In genomic region chr3:95696360-95696759, GRCm38 (mm10) we compare ENCODE assay signal across 11 mouse cellular contexts. TPM values are rescaled to one million over a fixed set of nuclear protein-coding genes. Genes with fewer than 3 reads are reported as not detected.
DNase-seq lines count a peak whose midpoint lies in the region; ATAC-seq and TF ChIP-seq lines count a peak whose summit lies in the region.
"Had no signal": no experiment of that assay in that cellular context is flagged by ENCODE, and none has a peak within 500 bp of the region (broad histone marks: within the 10 kb centered on the region; RNA-seq: fewer than 3 reads in every experiment).

No protein-coding gene starts in this region.

- TF ChIP-seq POLR2A in thymus, adult 2 months (IDR thresholded peaks at IDR 0.05; ENCODE audit: control insufficient read depth, extremely low read depth, insufficient read depth, low read length, poor library complexity) = no peak

- no peaks in the 10 kb centered on the region for H3K9me3 ChIP-seq in heart, embryonic 13.5 days
- H3K9me3 ChIP-seq in embryonic facial prominence, embryonic 11.5 days (replicated peaks; ENCODE audit: control insufficient read depth, low read length) = no peaks in the 10 kb centered on the region
- H3K9me3 ChIP-seq in lung, embryonic 16.5 days (ENCODE audit: control insufficient read depth, low read length) = no peaks in the 10 kb centered on the region
- H3K9me3 ChIP-seq: liver, embryonic 15.5 days; neural tube, embryonic 12.5 days had no signal

- no peaks in the 10 kb centered on the region for H3K27me3 ChIP-seq in heart, embryonic 13.5 days (replicated peaks)
- no peaks in the 10 kb centered on the region for H3K27me3 ChIP-seq in embryonic facial prominence, embryonic 11.5 days (ENCODE audit: control insufficient read depth, insufficient read depth, low read length)
- H3K27me3 ChIP-seq in lung, embryonic 16.5 days (ENCODE audit: control insufficient read depth, insufficient read depth, low read depth, low read length) = no peaks in the 10 kb centered on the region
- H3K27me3 ChIP-seq in thymus, adult 2 months (ENCODE audit: control insufficient read depth, insufficient read depth, low read length) = no peaks in the 10 kb centered on the region
- H3K27me3 ChIP-seq: liver, embryonic 15.5 days; neural tube, embryonic 12.5 days had no signal

- no peak for TF ChIP-seq CTCF in thymus, adult 2 months (IDR thresholded peaks at IDR 0.05; ENCODE audit: borderline replicate concordance, control insufficient read depth, extremely low read depth, insufficient read depth, low read length, poor library complexity)
- no peak for TF ChIP-seq CTCF in left cerebral cortex, adult 2 months (IDR thresholded peaks at IDR 0.05)

- WGBS in heart, embryonic 13.5 days = 14% methylated on average over 7 of the region's 7 CpGs
- 5% methylated on average over 7 of the region's 7 CpGs for WGBS in embryonic facial prominence, embryonic 11.5 days
- 26% methylated on average over 7 of the region's 7 CpGs for WGBS in lung, embryonic 16.5 days
- WGBS in thymus, adult 2 months = 87% methylated on average over 7 of the region's 7 CpGs

- intact Hi-C loops in left cerebral cortex, adult 2 months (cut with DNase I) = no loop called here

- H3K27ac ChIP-seq in heart, embryonic 13.5 days (replicated peaks) = peak overlapping the region; percentile 93
- H3K27ac ChIP-seq in embryonic facial prominence, embryonic 11.5 days (replicated peaks; ENCODE audit: low read depth, low read length) = 0 out of 2 replicates have a peak overlapping the region, but pooled peaks have one; percentile 20
- H3K27ac ChIP-seq in lung, embryonic 16.5 days (ENCODE audit: low read length) = peak overlapping the region; percentile 55
- no peak overlapping the region for H3K27ac ChIP-seq in thymus, adult 2 months (ENCODE audit: control insufficient read depth, insufficient read depth, low read length)
- H3K27ac ChIP-seq in left cerebral cortex, adult 2 months = no peak overlapping the region; the same call in 1 of the 2 replicates
- H3K27ac ChIP-seq: liver, embryonic 15.5 days; neural tube, embryonic 12.5 days had no signal

- peaks cover 66% of the 10 kb centered on the region for H3K4me1 ChIP-seq in heart, embryonic 13.5 days
- peaks cover 10% of the 10 kb centered on the region; the same call in 1 of the 2 replicates for H3K4me1 ChIP-seq in embryonic facial prominence, embryonic 11.5 days (ENCODE audit: control insufficient read depth, insufficient read depth, low read length)
- H3K4me1 ChIP-seq in lung, embryonic 16.5 days (replicated peaks; ENCODE audit: control insufficient read depth, insufficient read depth, low read length) = peaks cover 17% of the 10 kb centered on the region
- 0 out of 2 replicates have a peak, but pooled peaks cover 2% of the 10 kb centered on the region for H3K4me1 ChIP-seq in thymus, adult 2 months (replicated peaks; ENCODE audit: control insufficient read depth, insufficient read depth, low read length)

- H3K9ac ChIP-seq in heart, embryonic 13.5 days = peak overlapping the region; percentile 61
- no peak overlapping the region for H3K9ac ChIP-seq in embryonic facial prominence, embryonic 11.5 days (replicated peaks; ENCODE audit: low read length)
- 0 out of 2 replicates have a peak overlapping the region, but pooled peaks have one; percentile 3 for H3K9ac ChIP-seq in lung, embryonic 16.5 days (ENCODE audit: low read length)
- H3K9ac ChIP-seq: forebrain, postnatal 0 days; liver, embryonic 15.5 days; neural tube, embryonic 12.5 days had no signal

- no peak overlapping the region for H3K4me3 ChIP-seq in heart, embryonic 13.5 days
- no peak overlapping the region for H3K4me3 ChIP-seq in embryonic facial prominence, embryonic 11.5 days (ENCODE audit: low read depth, low read length)
- H3K4me3 ChIP-seq in lung, embryonic 16.5 days (ENCODE audit: low read length) = no peak overlapping the region
- no peak overlapping the region for H3K4me3 ChIP-seq in thymus, adult 2 months (ENCODE audit: control insufficient read depth, insufficient read depth, low read length)
- H3K4me3 ChIP-seq in left cerebral cortex, adult 2 months = no peak overlapping the region
- H3K4me3 ChIP-seq: liver, embryonic 15.5 days; neural tube, embryonic 12.5 days had no signal

- no peak overlapping the region for H3K4me2 ChIP-seq in heart, embryonic 13.5 days
- no peak overlapping the region for H3K4me2 ChIP-seq in embryonic facial prominence, embryonic 11.5 days (ENCODE audit: low read depth, low read length)
- no peak overlapping the region for H3K4me2 ChIP-seq in lung, embryonic 16.5 days (ENCODE audit: low read depth, low read length)
- H3K4me2 ChIP-seq: liver, embryonic 15.5 days; neural tube, embryonic 12.5 days had no signal

- ATAC-seq in heart, embryonic 13.5 days (ENCODE audit: extremely low read depth, insufficient number of reproducible peaks, low FRiP score, low TSS enrichment) = no peak
- no peak for ATAC-seq in embryonic facial prominence, embryonic 11.5 days (replicated peaks; ENCODE audit: insufficient number of reproducible peaks, low FRiP score, low TSS enrichment, low read depth)
- ATAC-seq in lung, embryonic 16.5 days (ENCODE audit: low read depth) = peak; percentile 69; the same call in 1 of the 2 replicates
- ATAC-seq: forebrain, postnatal 0 days had no signal

- 0 out of 2 replicates have a peak, but pooled peaks cover 2% of the 10 kb centered on the region for H3K36me3 ChIP-seq in heart, embryonic 13.5 days
- no peaks in the 10 kb centered on the region for H3K36me3 ChIP-seq in embryonic facial prominence, embryonic 11.5 days (replicated peaks; ENCODE audit: control insufficient read depth, insufficient read depth, low read depth, low read length)
- no peaks in the 10 kb centered on the region for H3K36me3 ChIP-seq in lung, embryonic 16.5 days (ENCODE audit: control insufficient read depth, insufficient read depth, low read length)
- no peaks in the 10 kb centered on the region for H3K36me3 ChIP-seq in thymus, adult 2 months (ENCODE audit: control insufficient read depth, insufficient read depth, low read length)
- H3K36me3 ChIP-seq: liver, embryonic 15.5 days had no signal

- DNase-seq in heart, adult 9 months (ENCODE audit: low spot score in 2 of 2) = no peak
- DNase-seq in MN1 (ENCODE audit: low spot score) = peak; percentile 80
- DNase-seq in embryonic facial prominence, embryonic 11.5 days (ENCODE audit: low spot score) = no peak
- DNase-seq in thymus, adult 2 months = no peak
- no peak for DNase-seq in right cerebral cortex, postnatal 25 days
- DNase-seq in left cerebral cortex, adult 2 months (ENCODE audit: extremely low spot score in 1 of 2, low spot score in 2 of 2) = no peak
- DNase-seq: forebrain, postnatal 0 days had no signal

RNA-seq across cellular contexts. Expression of gene Adamtsl4, which starts 8.6 kb away (rescaled TPM):
- polyA plus RNA-seq in heart, embryonic 13.5 days (2015; fragmentation: Nextera tagmentation; extraction: Ambion mirVana) = 4.8 and 7.3 TPM in 2 replicates
- polyA plus RNA-seq in embryonic facial prominence, embryonic 11.5 days (2014; fragmentation: Nextera tagmentation; extraction: Ambion mirVana) = 0.55 and 0.71 TPM in 2 replicates
- 4.4 and 5.5 TPM in 2 replicates for polyA plus RNA-seq in lung, embryonic 16.5 days (2015; fragmentation: Nextera tagmentation; extraction: Ambion mirVana)
- polyA plus RNA-seq in thymus, adult 2 months (2012; rRNA removed) = 3.1 and 4.1 TPM in 2 replicates
- total RNA-seq in left cerebral cortex, adult 2 months (2021) = 1 to 10 TPM; 6.8 to 7.7 TPM

RNA-seq across cellular contexts. Expression of gene Mcl1, which starts 37.8 kb away (rescaled TPM):
- polyA plus RNA-seq in heart, embryonic 13.5 days (2015; fragmentation: Nextera tagmentation; extraction: Ambion mirVana) = 36.0 and 36.2 TPM in 2 replicates
- 77.1 and 83.3 TPM in 2 replicates for polyA plus RNA-seq in embryonic facial prominence, embryonic 11.5 days (2014; fragmentation: Nextera tagmentation; extraction: Ambion mirVana)
- 23.1 and 31.7 TPM in 2 replicates for polyA plus RNA-seq in lung, embryonic 16.5 days (2015; fragmentation: Nextera tagmentation; extraction: Ambion mirVana)
- polyA plus RNA-seq in thymus, adult 2 months (2012; rRNA removed) = 145 and 198 TPM in 2 replicates
- total RNA-seq in left cerebral cortex, adult 2 months (2021) = 10 to 100 TPM; 52.7 to 60.9 TPM

RNA-seq across cellular contexts. Expression of gene Ecm1, which starts 43.0 kb away (rescaled TPM):
- 61.1 and 68.7 TPM in 2 replicates for polyA plus RNA-seq in heart, embryonic 13.5 days (2015; fragmentation: Nextera tagmentation; extraction: Ambion mirVana)
- 5.1 and 6.1 TPM in 2 replicates for polyA plus RNA-seq in embryonic facial prominence, embryonic 11.5 days (2014; fragmentation: Nextera tagmentation; extraction: Ambion mirVana)
- polyA plus RNA-seq in lung, embryonic 16.5 days (2015; fragmentation: Nextera tagmentation; extraction: Ambion mirVana) = 22.3 and 23.8 TPM in 2 replicates
- polyA plus RNA-seq in thymus, adult 2 months (2012; rRNA removed) = 80.2 and 125 TPM in 2 replicates
- total RNA-seq in left cerebral cortex, adult 2 months (2021) = 10 to 100 TPM in 1 of 2 experiments, 1 to 10 TPM in 1; 9.2 to 11.3 TPM

Comparison
In these comparisons a context has a peak if more than half of its experiments do, and no peak if none do; other contexts are left out.
1. H3K27ac ChIP-seq: peak in heart, embryonic 13.5 days (single experiment), embryonic facial prominence, embryonic 11.5 days (single experiment) and lung, embryonic 16.5 days (single experiment); none in thymus, adult 2 months (single experiment) and left cerebral cortex, adult 2 months (single experiment).